Mouse (Mus musculus) kidney, embryonic 14.5 days (tissue): ENCODE measurements around the gene Ptprg. TPM values are rescaled to one million over a fixed set of nuclear protein-coding genes. Genes with fewer than 3 reads are reported as not detected.

Source experiments
- ATAC-seq: fragments of 200-750 bp; cut with Nextera tagmentation; 2 replicates; pipeline ENCODE4 v1.8.0; 2017; ENCODE audit warnings: moderate number of reproducible peaks, mild to moderate bottlenecking, moderate TSS enrichment, moderate library complexity; ENCODE audit not compliant: low FRiP score, low TSS enrichment
- H3K27ac ChIP-seq: fragments of 300-500 bp; sonication (generic); 2 replicates; pipeline ENCODE4 v1.5.1; 2014; ENCODE audit warnings: low read depth, mild to moderate bottlenecking, low read length, moderate library complexity, mixed read lengths
- H3K27me3 ChIP-seq: fragments of 300-500 bp; sonication (generic); 2 replicates; pipeline ENCODE4 v1.6.1; 2014; ENCODE audit warnings: mild to moderate bottlenecking, low read length; ENCODE audit not compliant: control insufficient read depth, insufficient read depth
- H3K36me3 ChIP-seq: fragments of 300-500 bp; sonication (generic); 2 replicates; pipeline ENCODE4 v1.6.1; 2014; ENCODE audit warnings: low read length, mixed read lengths; ENCODE audit not compliant: control insufficient read depth, insufficient read depth
- H3K4me1 ChIP-seq: fragments of 300-500 bp; sonication (generic); 2 replicates; pipeline ENCODE4 v1.6.1; 2014; ENCODE audit warnings: low read length, mixed read lengths; ENCODE audit not compliant: control insufficient read depth, insufficient read depth
- H3K4me2 ChIP-seq: fragments of 300-500 bp; sonication (generic); replicated peaks from 2 replicates; pipeline ENCODE4 v1.6.1; 2014; ENCODE audit warnings: low read depth, mild to moderate bottlenecking, low read length
- H3K4me3 ChIP-seq: fragments of 300-500 bp; sonication (generic); 2 replicates; pipeline ENCODE4 v1.5.1; 2014; ENCODE audit warnings: mild to moderate bottlenecking, low read length
- H3K9ac ChIP-seq: fragments of 300-500 bp; sonication (generic); 2 replicates; pipeline ENCODE4 v1.6.1; 2014; ENCODE audit warnings: low read depth, mild to moderate bottlenecking, low read length, moderate library complexity
- H3K9me3 ChIP-seq: fragments of 300-500 bp; sonication (generic); 2 replicates; pipeline ENCODE4 v1.6.1; 2016; ENCODE audit warnings: low read length; ENCODE audit not compliant: control insufficient read depth
- WGBS: fragments of 180-500 bp; shearing (Covaris S2); extraction: QIAGEN DNeasy Blood & Tissue Kit; methylation state at CpG from one replicate; pipeline ENCODE4 v1.1.7; 2014; 5-methylcytosine and 5-hydroxymethylcytosine counted together
- polyA plus RNA-seq: library from polyadenylated mRNA; unstranded; fragments of >200 nt; fragmentation: Nextera tagmentation; extraction: Ambion mirVana; gene quantifications from 2 replicates; pipeline ENCODE4 v1.2.1, GENCODE M21; 2014

Ptprg gene
- polyA plus RNA-seq, 1 experiment from 2014 or later, result 44.3 TPM

DNA sequence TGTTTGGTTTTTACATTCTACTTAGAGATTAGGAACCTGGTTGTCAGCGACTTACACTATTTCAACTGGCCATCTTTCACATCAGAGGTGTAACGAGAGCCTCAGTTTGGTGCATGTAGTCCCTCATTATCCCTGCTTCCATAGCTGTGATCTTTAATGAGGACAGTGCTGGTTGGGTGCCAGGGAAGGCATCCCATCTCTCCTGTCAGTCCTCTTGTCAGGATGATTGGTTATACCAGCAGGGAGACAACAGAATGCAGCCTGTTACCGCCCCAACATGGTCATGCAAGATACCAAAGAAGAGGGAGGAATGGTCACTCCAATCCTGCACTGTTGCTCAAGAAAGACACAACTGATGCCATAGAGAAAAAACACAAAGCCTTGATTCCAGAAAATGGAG, 574.6 kb downstream of the Ptprg start:
- no peak for ATAC-seq
- WGBS, result 86% methylated on average over 3 of the region's 3 CpGs

DNA sequence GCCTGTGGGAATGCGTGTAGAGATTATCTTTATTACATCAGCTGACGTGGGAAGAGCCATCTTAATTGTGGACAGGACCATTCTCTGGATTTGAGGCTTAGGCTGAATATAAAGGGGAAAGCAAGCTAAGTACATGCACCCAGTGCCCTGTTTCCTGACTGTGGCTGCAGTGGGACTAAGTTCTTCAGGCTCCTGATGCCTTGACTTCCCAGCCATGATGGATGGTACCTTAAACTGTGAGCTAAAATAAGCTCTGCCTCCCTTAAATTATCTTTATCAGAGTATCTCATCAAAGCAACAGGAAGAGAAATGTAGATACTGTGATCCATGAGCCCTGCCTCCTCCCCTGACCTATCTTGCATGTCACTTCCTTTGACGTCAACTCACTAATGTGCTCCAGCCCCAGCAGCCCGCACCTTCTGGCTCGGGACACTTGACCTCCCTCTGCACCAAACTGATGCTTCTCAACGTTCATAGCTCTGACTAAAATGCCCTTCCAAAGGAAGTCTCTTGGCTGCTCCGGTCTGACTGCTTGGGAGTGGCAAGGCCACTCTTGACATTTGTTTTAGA, 578.8 kb downstream of the Ptprg start:
- no peak overlapping the region for H3K4me3 ChIP-seq
- no peaks in the 10 kb centered on the region for H3K27me3 ChIP-seq
- H3K9me3 ChIP-seq, result no peaks in the 10 kb centered on the region
- H3K9ac ChIP-seq, result no peak overlapping the region
- 51% methylated on average over 7 of the region's 7 CpGs for WGBS
- no peak overlapping the region for H3K27ac ChIP-seq
- no peaks in the 10 kb centered on the region for H3K4me1 ChIP-seq
- H3K4me2 ChIP-seq, result no peak overlapping the region
- H3K36me3 ChIP-seq, result no peaks in the 10 kb centered on the region
- ATAC-seq, result no peak

More for the DNA sequence above, 574.6 kb downstream of the Ptprg start:
- Histone ChIP-seq H3K9me3 (no peaks in the 10 kb centered on the region), H3K27ac (no peak overlapping the region), H3K9ac (no peak overlapping the region), H3K4me1 (no peaks in the 10 kb centered on the region), H3K36me3 (peaks cover 3% of the 10 kb centered on the region; the same call in 1 of the 2 replicates), H3K4me3 (no peak overlapping the region), H3K27me3 (no peaks in the 10 kb centered on the region), H3K4me2 (no peak overlapping the region)

DNA sequence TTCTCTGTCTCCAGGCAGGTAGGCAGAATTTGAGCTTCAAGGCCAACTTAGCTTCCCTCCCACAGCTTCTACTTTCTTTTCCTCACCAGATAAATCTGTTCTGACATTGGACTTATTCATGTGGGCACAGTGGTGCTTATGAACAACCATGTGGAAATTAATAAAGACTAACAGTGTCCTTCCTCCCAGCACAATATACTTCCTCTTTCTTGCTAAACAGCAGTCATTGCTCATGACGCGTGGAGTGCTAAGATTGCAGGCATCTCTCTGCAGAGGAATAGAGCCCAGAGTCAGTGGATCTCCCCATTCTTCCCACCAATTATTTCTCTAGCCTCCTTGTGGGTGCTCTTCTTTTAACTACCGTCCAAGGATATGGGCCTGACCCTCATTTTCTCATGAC, 579.8 kb downstream of the Ptprg start:
- H3K27me3 ChIP-seq, result no peaks in the 10 kb centered on the region
- H3K36me3 ChIP-seq, result no peaks in the 10 kb centered on the region
- H3K4me3 ChIP-seq, result no peak overlapping the region
- no peak for ATAC-seq
- no peaks in the 10 kb centered on the region for H3K4me1 ChIP-seq
- WGBS, result 77% methylated on average over 3 of the region's 3 CpGs
- H3K27ac ChIP-seq, result no peak overlapping the region
- no peaks in the 10 kb centered on the region for H3K9me3 ChIP-seq
- H3K9ac ChIP-seq, result no peak overlapping the region
- H3K4me2 ChIP-seq, result no peak overlapping the region

- WGBS, result 81% methylated on average over 4 of the region's 4 CpGs
- H3K27me3 ChIP-seq, result no peaks in the 10 kb centered on the region
- no peak overlapping the region for H3K4me3 ChIP-seq
- ATAC-seq, result no peak
- H3K4me1 ChIP-seq, result no peaks in the 10 kb centered on the region
- H3K36me3 ChIP-seq, result no peaks in the 10 kb centered on the region
- H3K9me3 ChIP-seq, result no peaks in the 10 kb centered on the region
- H3K27ac ChIP-seq, result no peak overlapping the region
- no peak overlapping the region for H3K9ac ChIP-seq
- no peak overlapping the region for H3K4me2 ChIP-seq
These were observed 581.2 kb downstream of the Ptprg start for GRCm38 (mm10) chr14:12134504-12134903.

DNA sequence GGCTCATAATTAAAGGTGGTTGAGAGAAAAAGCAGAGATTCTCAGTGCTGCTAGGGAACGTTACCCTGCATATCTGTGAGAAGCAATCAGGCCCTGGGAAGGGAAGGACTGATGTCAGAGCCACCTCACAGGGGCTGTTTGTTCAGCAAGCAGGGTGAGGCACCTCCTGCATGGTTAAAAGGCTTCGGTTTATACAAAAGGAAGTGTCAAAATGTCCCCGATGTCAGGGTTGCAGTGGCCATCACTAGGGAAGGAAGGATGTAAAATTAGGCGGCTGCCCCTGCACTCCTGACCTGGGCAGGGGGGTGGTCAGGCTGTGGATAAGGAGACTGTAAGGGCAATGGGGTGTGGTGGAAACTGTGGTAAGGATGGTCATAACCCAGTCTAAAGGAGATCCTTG, 583.2 kb downstream of the Ptprg start:
- Histone ChIP-seq H3K27ac (no peak overlapping the region), H3K9ac (no peak overlapping the region), H3K27me3 (no peaks in the 10 kb centered on the region), H3K4me3 (no peak overlapping the region), H3K4me1 (no peaks in the 10 kb centered on the region), H3K4me2 (no peak overlapping the region), H3K9me3 (no peaks in the 10 kb centered on the region), H3K36me3 (no peaks in the 10 kb centered on the region)
- ATAC-seq, result no peak
- 49% methylated on average over 4 of the region's 4 CpGs for WGBS

DNA sequence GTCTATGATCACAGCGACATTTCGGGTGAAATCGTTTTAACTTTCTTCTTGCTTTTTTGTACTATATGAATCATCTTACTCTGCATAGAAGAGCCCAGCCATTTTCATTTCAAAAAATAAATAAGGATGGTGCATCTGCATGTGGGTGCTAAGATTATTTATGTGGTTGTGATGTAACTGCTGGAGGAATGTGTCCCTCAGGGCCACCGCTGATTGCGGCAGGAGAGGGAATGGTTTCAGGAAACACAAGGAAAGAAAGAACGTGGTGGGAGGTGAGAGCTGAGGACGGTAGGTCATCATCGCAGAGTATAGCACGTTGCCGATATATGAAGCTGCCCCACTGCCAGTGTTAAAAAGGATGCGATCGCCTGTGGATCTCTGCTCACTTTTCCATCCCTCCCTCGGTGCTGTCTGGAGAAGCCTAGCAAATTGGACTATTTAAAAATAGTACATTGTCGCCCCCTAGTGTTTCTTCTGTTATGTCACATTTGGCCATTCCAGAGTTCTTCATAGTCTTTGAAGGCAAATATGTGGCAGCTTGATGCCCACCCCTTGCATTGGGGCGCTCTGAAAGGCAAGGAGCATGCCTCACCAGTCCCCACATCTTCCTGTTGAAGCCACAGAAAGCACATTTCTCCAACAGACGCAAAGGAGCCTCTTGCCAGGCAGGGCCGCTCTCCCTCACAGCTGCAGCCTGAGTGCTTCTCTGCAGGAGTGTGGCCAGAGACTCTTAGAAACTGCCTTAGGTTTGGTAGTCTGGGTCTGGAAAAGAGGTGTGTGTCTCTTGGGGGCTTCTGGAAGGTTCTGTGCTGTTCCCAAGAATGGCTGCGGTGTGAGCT, 586.5 kb downstream of the Ptprg start:
- no peak overlapping the region for H3K9ac ChIP-seq
- ATAC-seq, result peak; percentile 74; the same call in 1 of the 2 replicates
- no peaks in the 10 kb centered on the region for H3K4me1 ChIP-seq
- no peak overlapping the region for H3K27ac ChIP-seq
- H3K9me3 ChIP-seq, result no peaks in the 10 kb centered on the region
- no peak overlapping the region for H3K4me3 ChIP-seq
- no peaks in the 10 kb centered on the region for H3K27me3 ChIP-seq
- 40% methylated on average over 18 of the region's 18 CpGs for WGBS
- 0 out of 2 replicates have a peak, but pooled peaks cover 5% of the 10 kb centered on the region for H3K36me3 ChIP-seq
- H3K4me2 ChIP-seq, result no peak overlapping the region

- Histone ChIP-seq H3K4me1 (no peaks in the 10 kb centered on the region), H3K27ac (no peak overlapping the region), H3K4me2 (no peak overlapping the region), H3K36me3 (peaks cover 5% of the 10 kb centered on the region; the same call in 1 of the 2 replicates), H3K9me3 (no peaks in the 10 kb centered on the region), H3K9ac (no peak overlapping the region), H3K4me3 (no peak overlapping the region), H3K27me3 (no peaks in the 10 kb centered on the region)
- no peak for ATAC-seq
- 63% methylated on average over 8 of the region's 8 CpGs for WGBS
These were observed 590.7 kb downstream of the Ptprg start for GRCm38 (mm10) chr14:12143941-12144485.

DNA sequence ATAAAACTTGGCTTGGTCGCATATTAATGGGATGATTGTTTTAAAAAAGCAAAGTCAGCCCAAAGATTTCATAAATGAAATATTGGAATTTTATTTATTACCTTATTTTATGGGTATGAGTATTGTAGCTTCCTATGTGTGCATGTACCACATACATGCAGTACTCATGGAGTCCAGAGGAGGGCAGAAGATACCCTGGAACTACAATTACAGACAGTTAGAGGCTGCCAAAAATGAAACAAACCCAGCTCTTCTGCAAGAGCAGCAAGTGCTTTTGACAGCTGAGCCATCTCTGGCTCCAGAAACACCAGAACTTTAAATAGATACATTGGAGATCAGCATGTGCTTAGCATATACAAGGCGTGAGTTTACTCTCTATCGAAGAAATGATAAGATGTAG, 592.6 kb downstream of the Ptprg start:
- no peak for ATAC-seq
- over 99% methylated on average over 3 of the region's 3 CpGs for WGBS

DNA sequence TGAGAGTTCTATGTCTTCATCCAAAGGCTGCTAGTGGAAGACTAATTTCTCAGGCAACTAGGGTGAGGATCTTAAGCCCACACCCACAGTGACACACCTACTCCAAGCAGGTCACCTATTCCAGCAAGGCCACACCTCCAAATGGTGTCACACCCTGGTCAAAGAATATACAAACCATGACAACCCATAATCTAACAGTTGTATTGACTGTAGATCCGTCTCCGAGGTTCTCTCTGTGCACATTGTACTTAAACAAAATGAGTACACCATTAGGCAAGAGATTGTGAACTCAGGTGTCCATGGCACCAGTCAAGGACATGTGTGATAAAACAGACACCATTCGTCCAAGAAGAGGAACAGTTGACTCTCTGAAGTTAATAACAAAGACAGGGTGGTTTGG, 596.2 kb downstream of the Ptprg start:
- Histone ChIP-seq H3K36me3 (peaks cover 5% of the 10 kb centered on the region; the same call in 1 of the 2 replicates), H3K27me3 (no peaks in the 10 kb centered on the region), H3K4me1 (no peaks in the 10 kb centered on the region), H3K9ac (no peak overlapping the region), H3K4me2 (no peak overlapping the region), H3K9me3 (no peaks in the 10 kb centered on the region), H3K27ac (no peak overlapping the region), H3K4me3 (no peak overlapping the region)
- ATAC-seq, result no peak
- WGBS, result 86% methylated on average over 3 of the region's 3 CpGs

More for the DNA sequence above, 592.6 kb downstream of the Ptprg start:
- peaks cover 5% of the 10 kb centered on the region; the same call in 1 of the 2 replicates for H3K36me3 ChIP-seq
- H3K4me2 ChIP-seq, result no peak overlapping the region
- H3K9me3 ChIP-seq, result no peaks in the 10 kb centered on the region
- H3K4me1 ChIP-seq, result no peaks in the 10 kb centered on the region
- no peak overlapping the region for H3K9ac ChIP-seq
- no peaks in the 10 kb centered on the region for H3K27me3 ChIP-seq
- no peak overlapping the region for H3K27ac ChIP-seq
- no peak overlapping the region for H3K4me3 ChIP-seq
